Mouse (Mus musculus): Measurements from ENCODE around the gene Atp6v1b1.

GRCm38 (mm10) chr6:83796686-83797085, 53.9 kb downstream of the Atp6v1b1 start:
- no peak for TF ChIP-seq CTCF (conservative IDR thresholded peaks at IDR 0.05; ENCODE audit: low read length)
- TF ChIP-seq POU5F1 (IDR thresholded peaks at IDR 0.05; ENCODE audit: borderline replicate concordance, low read length) = no peak
- no peak for TF ChIP-seq NANOG (IDR thresholded peaks at IDR 0.05; ENCODE audit: borderline replicate concordance, low read length)
